Mouse (Mus musculus): ENCODE data around the gene Trim63. TPM values are rescaled to one million over a fixed set of nuclear protein-coding genes. Genes with fewer than 3 reads are reported as not detected.
A peak's percentile ranks its signal among the peaks of the same experiment; 100 is the strongest.
"Not testable (repeated sequence)": the region's sequence is repeated elsewhere in the genome, so short reads cannot be mapped to it uniquely, and the experiment has no call there.

Gene Trim63
- polyA plus RNA-seq (2012; rRNA removed) (0.07 TPM in 1 of 2 replicates, not detected in the other), polyA plus RNA-seq (2014; fragmentation: Nextera tagmentation; extraction: Ambion mirVana) (not detected in 2 replicates)

GRCm38 (mm10) chr4:134314876-134315275 is at the start of gene Trim63:
Gene Trim63, plus strand, starts transcription at chr4:134315120.
- 39% methylated on average over 11 of the region's 11 CpGs for WGBS (ENCODE audit: insufficient replicate concordance)
- no peaks in the 10 kb centered on the region for H3K36me3 ChIP-seq (replicated peaks; ENCODE audit: control insufficient read depth, insufficient read depth, low read depth)
- H3K27me3 ChIP-seq (ENCODE audit: control insufficient read depth, insufficient read depth, low read length): no peaks in the 10 kb centered on the region
- H3K4me2 ChIP-seq (ENCODE audit: low read depth): no peak within 1 kb of the TSS
- no peaks in the 10 kb centered on the region for H3K4me1 ChIP-seq (replicated peaks; ENCODE audit: control insufficient read depth in 2 of 2, insufficient read depth in 2 of 2, low read length in 1 of 2)
- H3K27ac ChIP-seq: no peak within 1 kb of the TSS
- H3K9ac ChIP-seq (replicated peaks): no peak within 1 kb of the TSS
- no peak within 1 kb of the TSS for H3K4me3 ChIP-seq (ENCODE audit: insufficient read depth in 1 of 2, low read depth in 2 of 2, low read length in 2 of 2)
- ATAC-seq (ENCODE audit: insufficient read depth) (no peak), DNase-seq (ENCODE audit: low read depth in 3 of 3, low spot score in 3 of 3) (no peak)
- TF ChIP-seq EP300 (IDR thresholded peaks at IDR 0.05; ENCODE audit: low read depth) (no peak), CTCF (IDR thresholded peaks at IDR 0.05; ENCODE audit: low read depth) (no peak)
- no peaks in the 10 kb centered on the region; the same call in 1 of the 2 replicates for H3K9me3 ChIP-seq (ENCODE audit: control insufficient read depth, low read length)

- no peaks in the 10 kb centered on the region for H3K4me1 ChIP-seq (replicated peaks; ENCODE audit: control insufficient read depth in 2 of 2, insufficient read depth in 2 of 2, low read length in 1 of 2)
- no peaks in the 10 kb centered on the region for H3K27me3 ChIP-seq (ENCODE audit: control insufficient read depth, insufficient read depth, low read length)
- no peaks in the 10 kb centered on the region for H3K36me3 ChIP-seq (replicated peaks; ENCODE audit: control insufficient read depth, insufficient read depth, low read depth)
- DNase-seq (ENCODE audit: low read depth in 3 of 3, low spot score in 3 of 3) (no peak), ATAC-seq (ENCODE audit: insufficient read depth) (no peak)
- no peak overlapping the region for H3K27ac ChIP-seq
- no peaks in the 10 kb centered on the region for H3K9me3 ChIP-seq (ENCODE audit: control insufficient read depth, low read length)
- TF ChIP-seq EP300 (IDR thresholded peaks at IDR 0.05; ENCODE audit: low read depth) (no peak), CTCF (IDR thresholded peaks at IDR 0.05; ENCODE audit: low read depth) (no peak)
- WGBS (ENCODE audit: insufficient replicate concordance): 46% methylated on average over 9 of the region's 9 CpGs
- H3K4me3 ChIP-seq (ENCODE audit: insufficient read depth in 1 of 2, low read depth in 2 of 2, low read length in 2 of 2): no peak overlapping the region
- H3K9ac ChIP-seq (replicated peaks): no peak overlapping the region
- no peak overlapping the region for H3K4me2 ChIP-seq (ENCODE audit: low read depth)
Measured at GRCm38 (mm10) chr4:134265860-134266585, 48.9 kb upstream of the Trim63 start.

- Histone ChIP-seq H3K9me3 (ENCODE audit: control insufficient read depth, low read length) (no peaks in the 10 kb centered on the region), H3K27ac (no peak overlapping the region), H3K4me1 (replicated peaks; ENCODE audit: control insufficient read depth in 2 of 2, insufficient read depth in 2 of 2, low read length in 1 of 2) (peaks cover 5 to 10% of the 10 kb centered on the region in 2 experiments; a peak in 3 of 4 replicates), H3K36me3 (replicated peaks; ENCODE audit: control insufficient read depth, insufficient read depth, low read depth) (no peaks in the 10 kb centered on the region), H3K4me2 (ENCODE audit: low read depth) (no peak overlapping the region), H3K27me3 (ENCODE audit: control insufficient read depth, insufficient read depth, low read length) (no peaks in the 10 kb centered on the region), H3K9ac (replicated peaks) (no peak overlapping the region), H3K4me3 (ENCODE audit: insufficient read depth in 1 of 2, low read depth in 2 of 2, low read length in 2 of 2) (no peak overlapping the region)
- TF ChIP-seq EP300 (IDR thresholded peaks at IDR 0.05; ENCODE audit: low read depth): no peak
- no peak for TF ChIP-seq CTCF (IDR thresholded peaks at IDR 0.05; ENCODE audit: low read depth)
- ATAC-seq (ENCODE audit: insufficient read depth): no peak
- 72% methylated on average over 19 of the region's 19 CpGs for WGBS (ENCODE audit: insufficient replicate concordance)
- DNase-seq (ENCODE audit: low read depth in 3 of 3, low spot score in 3 of 3): no peak
Measured at GRCm38 (mm10) chr4:134268102-134268655, 46.7 kb upstream of the Trim63 start.

- H3K4me1 ChIP-seq (replicated peaks; ENCODE audit: control insufficient read depth in 2 of 2, insufficient read depth in 2 of 2, low read length in 1 of 2): peaks cover 16 to 20% of the 10 kb centered on the region in 2 experiments
- not testable (repeated sequence) for ATAC-seq (ENCODE audit: insufficient read depth); H3K27ac ChIP-seq; H3K9me3 ChIP-seq (ENCODE audit: control insufficient read depth, low read length); H3K27me3 ChIP-seq (ENCODE audit: control insufficient read depth, insufficient read depth, low read length); H3K4me3 ChIP-seq (ENCODE audit: insufficient read depth in 1 of 2, low read depth in 2 of 2, low read length in 2 of 2); DNase-seq (ENCODE audit: low read depth in 3 of 3, low spot score in 3 of 3); H3K4me2 ChIP-seq (ENCODE audit: low read depth); H3K36me3 ChIP-seq (replicated peaks; ENCODE audit: control insufficient read depth, insufficient read depth, low read depth); H3K9ac ChIP-seq (replicated peaks)
- TF ChIP-seq CTCF (IDR thresholded peaks at IDR 0.05; ENCODE audit: low read depth): peak; percentile 70
Measured at GRCm38 (mm10) chr4:134269622-134270021, 45.3 kb upstream of the Trim63 start.

- H3K9me3 ChIP-seq (ENCODE audit: control insufficient read depth, low read length): no peaks in the 10 kb centered on the region
- no peaks in the 10 kb centered on the region for H3K27me3 ChIP-seq (ENCODE audit: control insufficient read depth, insufficient read depth, low read length)
- H3K4me3 ChIP-seq (ENCODE audit: insufficient read depth in 1 of 2, low read depth in 2 of 2, low read length in 2 of 2): no peak overlapping the region
- H3K36me3 ChIP-seq (replicated peaks; ENCODE audit: control insufficient read depth, insufficient read depth, low read depth): peaks cover 8% of the 10 kb centered on the region
- no peak for TF ChIP-seq CTCF (IDR thresholded peaks at IDR 0.05; ENCODE audit: low read depth)
- DNase-seq (ENCODE audit: low read depth in 3 of 3, low spot score in 3 of 3) (no peak), ATAC-seq (ENCODE audit: insufficient read depth) (no peak)
- H3K9ac ChIP-seq (replicated peaks): no peak overlapping the region
- H3K4me2 ChIP-seq (ENCODE audit: low read depth): no peak overlapping the region
- WGBS (ENCODE audit: insufficient replicate concordance): 60% methylated on average over 7 of the region's 7 CpGs
- H3K4me1 ChIP-seq (replicated peaks; ENCODE audit: control insufficient read depth in 2 of 2, insufficient read depth in 2 of 2, low read length in 1 of 2): peaks cover 16 to 20% of the 10 kb centered on the region in 2 experiments
- no peak overlapping the region for H3K27ac ChIP-seq
Measured at GRCm38 (mm10) chr4:134271979-134272378, 42.9 kb upstream of the Trim63 start.
